Mouse (Mus musculus): Measurements from ENCODE around the gene Slc5a4b.

DNA sequence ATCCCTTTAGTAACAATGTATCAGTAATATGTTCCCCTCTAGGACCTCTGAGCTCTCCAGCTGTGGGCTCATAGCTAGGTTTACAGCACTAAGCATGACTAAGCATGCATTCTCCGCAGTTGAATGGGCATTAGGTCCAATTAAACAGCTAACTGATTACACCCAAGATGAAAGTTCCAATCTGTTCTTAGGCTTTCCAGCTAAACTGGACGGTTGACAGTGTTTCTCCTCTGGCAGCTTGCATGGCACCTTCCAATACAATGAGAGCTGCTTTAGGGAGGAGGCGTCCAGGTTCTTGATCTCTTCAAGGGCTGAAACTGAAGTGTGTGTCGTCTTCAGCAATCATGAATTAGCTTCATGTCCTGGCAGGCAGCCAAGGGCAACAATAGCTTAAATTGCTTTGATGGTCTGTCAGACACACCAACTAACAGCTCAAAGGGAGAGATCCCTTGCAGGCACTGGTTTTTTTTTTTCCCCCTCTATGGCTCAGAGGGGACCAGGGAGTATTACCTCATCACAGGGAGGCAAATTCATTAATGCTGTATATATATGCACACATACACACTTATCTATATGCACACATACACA, 9.5 kb upstream of the Slc5a4b start:
- no peak for TF ChIP-seq E2F4 (IDR thresholded peaks at IDR 0.05; ENCODE audit: insufficient read depth)
- TF ChIP-seq USF1 (IDR thresholded peaks at IDR 0.05; ENCODE audit: low read depth): no peak
- no peak for TF ChIP-seq POLR2A (IDR thresholded peaks at IDR 0.05; ENCODE audit: insufficient read length, low read depth)
- no peak for TF ChIP-seq CEBPB (IDR thresholded peaks at IDR 0.05; ENCODE audit: insufficient read depth, poor library complexity, severe bottlenecking)
- TF ChIP-seq TCF12 (IDR thresholded peaks at IDR 0.05; ENCODE audit: insufficient read depth, poor library complexity, severe bottlenecking): no peak
- no peak for TF ChIP-seq MYOG (IDR thresholded peaks at IDR 0.05; ENCODE audit: control insufficient read depth in 1 of 3, insufficient read depth in 1 of 3, insufficient read length in 2 of 3, low read depth in 2 of 3)
- TF ChIP-seq MAX (IDR thresholded peaks at IDR 0.05; ENCODE audit: low read depth): no peak
- no peak for TF ChIP-seq POLR2AphosphoS2 (IDR thresholded peaks at IDR 0.05; ENCODE audit: insufficient read length, low read depth)
- no peak for TF ChIP-seq SRF (IDR thresholded peaks at IDR 0.05; ENCODE audit: control insufficient read depth, insufficient read length, low read depth)
- TF ChIP-seq TCF3 (IDR thresholded peaks at IDR 0.05; ENCODE audit: insufficient read length, low read depth): no peak
